Mouse (Mus musculus): ENCODE results near the gene Taf12. TPM values are rescaled to one million over a fixed set of nuclear protein-coding genes. Genes with fewer than 3 reads are reported as not detected.

Taf12 gene
- polyA plus RNA-seq, 1 experiment from 2014 or later: 38.3 TPM

DNA sequence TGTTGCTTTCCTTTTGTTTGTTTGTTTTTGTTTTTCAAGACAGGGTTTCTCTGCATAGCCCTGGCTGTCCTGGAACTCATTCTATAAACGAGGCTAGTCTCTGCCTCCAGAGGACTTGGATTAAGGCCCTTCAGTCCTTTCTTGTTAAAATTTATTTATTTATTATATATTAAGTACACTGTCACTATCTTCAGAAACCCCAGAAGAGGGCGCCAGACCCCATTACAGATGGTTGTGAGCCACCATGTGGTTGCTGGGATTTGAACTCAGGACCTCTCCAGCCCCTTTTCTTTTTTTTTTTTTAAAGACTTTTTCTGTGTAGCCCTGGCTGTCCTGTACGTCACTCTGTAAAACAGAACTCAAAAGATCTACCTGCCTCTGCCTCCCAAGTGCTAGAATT is 19.2 kb upstream of the Taf12 start:
- Histone ChIP-seq H3K4me2 (no peak overlapping the region), H3K9ac (no peak overlapping the region), H3K36me3 (replicated peaks) (peaks cover 26% of the 10 kb centered on the region), H3K27me3 (no peaks in the 10 kb centered on the region), H3K27ac (replicated peaks) (no peak overlapping the region), H3K9me3 (replicated peaks) (no peaks in the 10 kb centered on the region), H3K4me3 (replicated peaks) (no peak overlapping the region), H3K4me1 (replicated peaks) (peaks cover 51% of the 10 kb centered on the region)
- WGBS (ENCODE audit: insufficient replicate concordance): 69% methylated on average over 3 of the region's 3 CpGs
- no peak for ATAC-seq (ENCODE audit: insufficient read depth)

DNA sequence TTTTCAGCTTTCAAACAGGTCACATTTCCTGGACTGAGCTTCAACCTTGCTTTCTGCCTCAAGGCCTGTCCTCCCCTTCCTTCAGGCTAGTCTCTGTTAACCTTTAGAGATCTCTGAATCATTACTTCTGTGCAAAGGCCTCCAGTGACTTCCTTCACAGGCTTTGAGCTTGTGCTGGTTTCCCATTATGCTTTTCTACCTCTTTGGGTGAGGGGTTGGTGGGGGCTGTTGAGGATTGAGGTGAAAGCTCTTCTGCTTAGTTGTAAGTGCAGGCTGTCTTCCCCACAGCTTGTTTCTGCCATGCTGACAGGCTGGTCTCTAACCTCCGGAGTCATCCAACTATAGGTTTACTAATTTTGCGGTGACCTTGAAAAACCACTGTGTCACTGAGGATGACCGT is 17.8 kb upstream of the Taf12 start:
- WGBS (ENCODE audit: insufficient replicate concordance): 85% methylated on average over 3 of the region's 3 CpGs
- no peak overlapping the region for H3K9ac ChIP-seq
- H3K9me3 ChIP-seq (replicated peaks): no peaks in the 10 kb centered on the region
- ATAC-seq (ENCODE audit: insufficient read depth): no peak
- H3K36me3 ChIP-seq (replicated peaks): peaks cover 12% of the 10 kb centered on the region
- peaks cover 58% of the 10 kb centered on the region for H3K4me1 ChIP-seq (replicated peaks)
- no peaks in the 10 kb centered on the region for H3K27me3 ChIP-seq
- no peak overlapping the region for H3K4me3 ChIP-seq (replicated peaks)
- H3K4me2 ChIP-seq: no peak overlapping the region
- H3K27ac ChIP-seq (replicated peaks): no peak overlapping the region

DNA sequence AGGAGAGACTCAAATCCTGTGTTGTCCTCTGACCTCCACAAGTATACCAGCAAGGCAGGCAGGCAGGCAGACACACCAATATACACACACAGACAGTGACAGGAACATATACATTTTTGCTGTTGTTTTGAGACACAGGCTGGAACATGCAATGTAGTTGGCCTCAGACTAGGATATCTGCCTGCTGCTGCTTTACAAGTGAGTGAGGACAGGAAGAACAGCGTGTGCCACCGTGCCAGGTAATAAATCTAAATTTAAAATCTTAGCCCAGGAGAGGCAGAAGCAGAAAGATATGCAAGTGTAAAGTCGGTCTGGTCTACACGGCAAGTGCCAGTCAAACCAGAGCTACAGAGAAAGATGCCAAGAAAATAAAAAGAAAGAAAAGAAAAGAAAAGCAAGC is 14.9 kb upstream of the Taf12 start:
- Histone ChIP-seq H3K4me2 (peak overlapping the region; percentile 82), H3K9me3 (replicated peaks) (no peaks in the 10 kb centered on the region), H3K27me3 (no peaks in the 10 kb centered on the region), H3K4me3 (replicated peaks) (peak overlapping the region; percentile 89), H3K27ac (replicated peaks) (peak overlapping the region; percentile 93), H3K36me3 (replicated peaks) (0 out of 2 replicates have a peak, but pooled peaks cover 6% of the 10 kb centered on the region), H3K9ac (peak overlapping the region; percentile 95), H3K4me1 (replicated peaks) (peaks cover 61% of the 10 kb centered on the region)
- 63% methylated on average over 4 of the region's 4 CpGs for WGBS (ENCODE audit: insufficient replicate concordance)
- no peak for ATAC-seq (ENCODE audit: insufficient read depth)

DNA sequence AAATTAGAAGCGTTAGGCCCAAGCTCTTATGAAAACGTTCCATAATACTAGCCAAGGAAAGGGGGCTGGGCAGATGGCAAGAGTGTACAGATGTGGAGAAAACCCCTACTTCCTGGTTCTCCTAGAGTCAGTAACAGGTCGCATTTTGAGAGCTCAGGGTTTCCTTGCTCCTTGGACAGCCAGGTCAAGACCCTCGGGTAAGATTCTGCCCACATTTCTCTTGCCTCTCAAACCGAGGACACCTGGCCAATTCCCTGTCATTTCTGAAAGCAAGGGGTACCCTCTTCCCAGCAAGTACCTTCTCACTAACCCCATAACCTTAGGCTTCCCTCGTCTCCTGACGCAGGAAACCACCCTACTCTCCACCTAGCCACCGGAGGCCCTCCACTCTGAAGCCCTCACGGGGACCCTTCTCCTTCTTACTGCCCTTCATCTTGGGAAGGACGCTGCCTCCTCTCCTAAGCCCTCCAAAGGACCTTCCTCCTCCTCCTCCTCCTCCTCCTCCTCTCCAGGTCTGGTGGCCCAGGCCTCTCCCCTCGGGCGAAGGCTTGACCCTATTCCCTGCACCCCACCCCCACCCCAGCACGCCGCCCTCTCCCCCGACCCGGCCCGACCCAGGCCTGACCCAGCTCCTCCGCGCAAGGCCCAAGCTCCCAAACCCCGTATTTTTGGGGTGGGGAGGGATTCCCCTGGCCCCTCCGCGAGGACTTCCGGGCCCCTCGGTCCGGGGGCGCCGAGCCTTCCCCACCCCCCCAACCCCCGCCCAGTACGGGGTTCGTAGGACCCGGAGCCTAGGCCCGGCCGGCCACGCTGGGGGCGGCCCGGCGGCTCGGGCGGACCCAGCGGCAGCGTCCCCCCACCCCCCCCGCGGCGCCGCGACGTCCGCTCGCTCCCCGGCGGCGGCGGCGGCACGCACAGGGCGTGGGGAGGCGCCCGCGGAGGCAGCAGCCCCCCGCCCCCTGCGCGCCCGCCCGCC is 13.5 kb upstream of the Taf12 start:
- Histone ChIP-seq H3K9me3 (replicated peaks) (no peaks in the 10 kb centered on the region), H3K4me2 (peak overlapping the region; percentile 82), H3K4me1 (replicated peaks) (peaks cover 52% of the 10 kb centered on the region), H3K36me3 (replicated peaks) (0 out of 2 replicates have a peak, but pooled peaks cover 6% of the 10 kb centered on the region), H3K27ac (replicated peaks) (peak overlapping the region; percentile 93), H3K4me3 (replicated peaks) (peak overlapping the region; percentile 89), H3K27me3 (no peaks in the 10 kb centered on the region), H3K9ac (peak overlapping the region; percentile 95)
- ATAC-seq (ENCODE audit: insufficient read depth): peak; percentile 80
- WGBS (ENCODE audit: insufficient replicate concordance): 2% methylated on average over 44 of the region's 64 CpGs

DNA sequence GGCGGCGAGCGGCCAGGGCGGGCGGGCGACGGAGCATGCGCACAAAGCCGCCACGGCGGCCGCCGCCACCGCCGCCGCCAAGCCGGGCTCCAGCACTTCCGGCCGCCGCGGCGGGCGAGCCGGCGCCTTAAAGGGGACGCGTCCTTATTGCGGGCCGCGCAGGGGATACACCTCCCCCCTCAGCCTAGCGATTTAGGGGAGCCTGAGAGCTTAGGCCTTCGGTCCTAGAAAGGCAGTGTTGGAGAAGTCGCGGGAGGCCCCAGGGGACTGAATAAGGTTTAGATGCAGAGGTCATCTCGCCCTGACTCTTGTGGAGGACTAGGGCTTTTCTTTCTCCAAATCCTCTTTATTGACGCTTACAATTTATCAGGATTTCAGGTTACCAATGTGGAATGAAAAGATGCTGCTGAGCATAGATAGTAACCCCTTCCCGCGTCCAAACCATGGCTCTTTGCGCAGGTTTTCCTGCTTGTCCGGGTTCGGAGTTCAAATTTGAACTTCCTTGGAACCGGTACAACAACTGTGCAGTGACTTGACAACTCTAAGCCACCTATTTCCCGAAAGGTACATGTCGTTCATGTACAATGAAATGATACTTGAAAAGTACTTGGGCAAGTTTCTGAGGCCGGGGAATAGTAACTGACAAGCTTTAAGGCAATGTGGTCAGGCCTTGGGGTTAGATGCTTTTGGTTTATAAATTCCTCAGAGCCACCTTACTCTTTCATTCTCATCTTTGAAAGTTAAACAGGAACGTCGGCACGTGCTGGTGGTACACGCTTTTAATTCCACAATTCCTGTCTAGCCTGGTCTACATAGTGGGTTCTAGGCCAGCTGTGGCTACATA is 12.4 kb upstream of the Taf12 start, which contains the start of gene Gmeb1:
Gene Gmeb1, minus strand, starts transcription at position 89 of the 844 bp plus-strand sequence.
- Histone ChIP-seq H3K4me3 (replicated peaks) (peak within 1 kb of the TSS; percentile 89), H3K27ac (replicated peaks) (peak within 1 kb of the TSS; percentile 93), H3K9ac (peak within 1 kb of the TSS; percentile 95), H3K4me1 (replicated peaks) (peaks cover 47% of the 10 kb centered on the region), H3K36me3 (replicated peaks) (0 out of 2 replicates have a peak, but pooled peaks cover 6% of the 10 kb centered on the region), H3K27me3 (no peaks in the 10 kb centered on the region), H3K9me3 (replicated peaks) (no peaks in the 10 kb centered on the region), H3K4me2 (peak within 1 kb of the TSS; percentile 82)
- peak; percentile 84 for ATAC-seq (ENCODE audit: insufficient read depth)
- WGBS (ENCODE audit: insufficient replicate concordance): 12% methylated on average over 33 of the region's 49 CpGs

DNA sequence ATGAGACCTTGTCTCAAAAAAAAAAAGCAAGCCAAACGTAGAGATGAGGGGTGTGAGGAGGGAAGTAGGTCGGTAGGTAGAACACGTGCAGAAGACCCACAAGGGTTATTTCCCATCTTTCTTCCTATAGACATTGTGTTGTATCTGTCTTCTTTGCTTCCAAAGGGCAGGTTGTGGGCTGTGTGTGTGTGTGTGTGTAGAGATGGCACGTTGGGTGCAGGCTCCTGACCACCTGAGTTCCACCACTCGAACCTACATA is 11.9 kb upstream of the Taf12 start:
- WGBS (ENCODE audit: insufficient replicate concordance): 34% methylated on average over 5 of the region's 5 CpGs
- Histone ChIP-seq H3K36me3 (replicated peaks) (0 out of 2 replicates have a peak, but pooled peaks cover 6% of the 10 kb centered on the region), H3K27ac (replicated peaks) (peak overlapping the region; percentile 93), H3K4me1 (replicated peaks) (peaks cover 47% of the 10 kb centered on the region), H3K9ac (peak overlapping the region; percentile 95; the same call in 1 of the 2 replicates), H3K4me3 (replicated peaks) (peak overlapping the region; percentile 89), H3K27me3 (no peaks in the 10 kb centered on the region), H3K4me2 (peak overlapping the region; percentile 82), H3K9me3 (replicated peaks) (no peaks in the 10 kb centered on the region)
- no peak for ATAC-seq (ENCODE audit: insufficient read depth)

DNA sequence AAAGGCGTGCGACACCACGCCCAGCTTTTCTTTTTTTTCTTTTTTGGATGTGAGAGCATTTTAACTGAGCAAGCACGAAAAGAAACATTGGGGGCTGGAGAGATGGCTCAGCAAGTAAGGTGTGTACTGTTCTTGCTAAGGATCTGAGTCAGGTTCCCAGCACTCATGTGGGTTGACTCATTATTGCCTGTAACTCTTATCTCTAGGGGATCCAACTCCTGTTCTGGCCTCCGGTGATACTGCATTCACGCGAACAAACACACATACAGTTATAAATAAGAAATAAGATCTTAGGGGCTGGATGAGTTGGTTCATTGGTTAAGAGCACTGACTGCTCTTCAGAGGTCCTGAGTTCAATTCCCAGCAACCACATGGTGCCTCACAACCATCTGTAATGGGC is 10.9 kb upstream of the Taf12 start:
- H3K4me2 ChIP-seq: no peak overlapping the region
- ATAC-seq (ENCODE audit: insufficient read depth): no peak
- no peak overlapping the region for H3K27ac ChIP-seq (replicated peaks)
- H3K9me3 ChIP-seq (replicated peaks): no peaks in the 10 kb centered on the region
- 60% methylated on average over 7 of the region's 7 CpGs for WGBS (ENCODE audit: insufficient replicate concordance)
- 0 out of 2 replicates have a peak, but pooled peaks cover under 1% of the 10 kb centered on the region for H3K36me3 ChIP-seq (replicated peaks)
- no peak overlapping the region for H3K4me3 ChIP-seq (replicated peaks)
- H3K9ac ChIP-seq: no peak overlapping the region
- H3K4me1 ChIP-seq (replicated peaks): peaks cover 48% of the 10 kb centered on the region
- H3K27me3 ChIP-seq: no peaks in the 10 kb centered on the region

DNA sequence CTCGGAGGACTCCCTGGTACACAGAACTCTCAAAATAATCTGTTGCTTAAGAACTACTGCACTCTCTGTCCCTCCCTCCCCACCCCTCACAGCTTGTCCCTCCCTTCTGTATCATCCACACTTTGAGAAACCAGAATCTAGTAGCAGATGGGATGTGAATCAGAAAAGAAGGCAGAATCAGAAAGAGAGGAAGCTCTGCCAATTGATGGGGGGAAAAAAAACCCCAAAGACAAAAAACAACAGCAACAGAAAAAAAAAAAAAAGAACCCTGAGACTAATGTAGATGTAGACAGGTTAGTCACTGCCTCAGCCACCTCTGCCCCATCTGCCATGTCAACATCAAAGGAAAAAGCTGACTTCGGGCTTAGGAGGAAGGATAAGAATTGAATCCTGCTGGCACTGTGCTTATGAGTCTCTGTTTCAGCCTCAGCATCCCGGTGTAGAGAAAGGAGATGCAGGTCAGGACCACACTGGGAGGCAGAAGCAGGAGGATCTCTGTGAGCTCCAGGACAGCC is 7.3 kb upstream of the Taf12 start:
- Histone ChIP-seq H3K4me2 (no peak overlapping the region), H3K9ac (no peak overlapping the region), H3K4me3 (replicated peaks) (no peak overlapping the region), H3K4me1 (replicated peaks) (peaks cover 48% of the 10 kb centered on the region), H3K9me3 (replicated peaks) (no peaks in the 10 kb centered on the region), H3K27ac (replicated peaks) (no peak overlapping the region), H3K27me3 (no peaks in the 10 kb centered on the region), H3K36me3 (replicated peaks) (no peaks in the 10 kb centered on the region)
- 75% methylated on average over 3 of the region's 3 CpGs for WGBS (ENCODE audit: insufficient replicate concordance)
- ATAC-seq (ENCODE audit: insufficient read depth): no peak

DNA sequence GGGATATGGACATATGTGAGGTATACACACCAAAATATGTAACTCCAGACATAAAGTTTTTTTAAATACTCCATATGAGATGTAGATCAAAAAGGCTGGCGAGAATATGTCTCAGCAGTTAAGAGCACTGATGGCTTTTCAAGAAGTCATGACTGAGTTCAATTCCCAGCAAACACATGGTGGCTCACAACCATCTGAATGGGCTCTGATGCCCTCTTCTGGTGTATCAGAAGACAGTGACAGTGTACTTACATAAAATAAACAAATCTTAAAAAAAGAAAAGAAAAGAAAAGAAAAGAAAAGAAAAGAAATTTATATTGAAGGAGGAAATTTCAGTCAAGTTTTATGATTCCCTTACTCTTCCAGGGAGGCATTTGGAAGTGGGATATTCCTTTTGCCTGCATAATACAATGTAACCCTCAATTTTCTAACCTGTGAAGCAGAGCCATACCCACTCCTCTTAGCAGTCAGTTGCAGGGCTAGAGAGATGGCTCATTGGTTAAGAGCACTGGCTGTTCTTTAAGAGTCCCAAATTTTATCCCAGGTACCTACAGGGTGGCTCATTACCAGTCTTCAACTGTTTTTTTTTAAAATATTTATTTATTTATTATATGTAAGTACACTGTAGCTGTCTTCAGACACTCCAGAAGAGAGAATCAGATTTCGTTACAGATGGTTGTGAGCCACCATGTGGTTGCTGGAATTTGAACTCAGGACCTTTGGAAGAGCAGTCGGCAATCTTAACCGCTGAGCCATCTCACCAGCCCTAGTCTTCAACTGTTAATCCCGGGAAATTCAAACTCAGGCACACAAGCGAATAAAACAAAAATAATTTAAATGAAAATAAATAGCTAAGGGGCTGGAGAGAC is 5.1 kb upstream of the Taf12 start:
- Histone ChIP-seq H3K4me3 (replicated peaks) (no peak overlapping the region), H3K4me1 (replicated peaks) (peaks cover 48% of the 10 kb centered on the region), H3K36me3 (replicated peaks) (no peaks in the 10 kb centered on the region), H3K9me3 (replicated peaks) (no peaks in the 10 kb centered on the region), H3K9ac (peak overlapping the region; percentile 53; the same call in 1 of the 2 replicates), H3K4me2 (peak overlapping the region; percentile 66), H3K27ac (replicated peaks) (peak overlapping the region; percentile 90), H3K27me3 (no peaks in the 10 kb centered on the region)
- ATAC-seq (ENCODE audit: insufficient read depth): no peak
- 4% methylated on average over 6 of the region's 6 CpGs for WGBS (ENCODE audit: insufficient replicate concordance)

Measured in liver, embryonic 15.5 days (tissue).